Mouse (Mus musculus) thymus, postnatal 10 days (tissue): Measurements from ENCODE around the gene Tmem258.
A peak's percentile ranks its signal among the peaks of the same experiment; 100 is the strongest.

Experiments
- DNase-seq, 2 experiments: peaks; one replicate each; pipeline ENCODE4 v3.0.0; 2021; ENCODE audit warnings: low spot score in 2 of 2

The Tmem258 gene

GRCm38 (mm10) chr19:10222656-10223055 is 18.8 kb downstream of the Tmem258 start:
- no peak for DNase-seq

GRCm38 (mm10) chr19:10223561-10223960 is 19.7 kb downstream of the Tmem258 start:
- DNase-seq: no peak

- no peak for DNase-seq
Observed at GRCm38 (mm10) chr19:10224637-10225453, 21.0 kb downstream of the Tmem258 start.

GRCm38 (mm10) chr19:10225767-10226166 is 22.0 kb downstream of the Tmem258 start:
- DNase-seq: no peak

GRCm38 (mm10) chr19:10231016-10231415 is 27.2 kb downstream of the Tmem258 start:
- DNase-seq: no peak

- no peak for DNase-seq
Observed at GRCm38 (mm10) chr19:10231871-10232270, 28.1 kb downstream of the Tmem258 start.

- DNase-seq: no peak
Observed at GRCm38 (mm10) chr19:10232327-10233017, 28.7 kb downstream of the Tmem258 start.

- DNase-seq: no peak
Observed at GRCm38 (mm10) chr19:10235784-10236565, 32.2 kb downstream of the Tmem258 start.

- no peak for DNase-seq
Observed at GRCm38 (mm10) chr19:10238477-10238876, 34.7 kb downstream of the Tmem258 start.

GRCm38 (mm10) chr19:10239419-10239818 is 35.6 kb downstream of the Tmem258 start:
- no peak for DNase-seq

GRCm38 (mm10) chr19:10239975-10240653 is 36.3 kb downstream of the Tmem258 start:
- no peak for DNase-seq

GRCm38 (mm10) chr19:10240654-10241305 is 37.0 kb downstream of the Tmem258 start, which contains the start of gene Myrf:
Gene Myrf (minus strand): TSS chr19:10240748.
- peak; percentile 15 to 69 for DNase-seq

- DNase-seq: no peak
Observed at GRCm38 (mm10) chr19:10242916-10243315, 39.1 kb downstream of the Tmem258 start.

GRCm38 (mm10) chr19:10244183-10244582 is 40.4 kb downstream of the Tmem258 start:
- peak in 1 of 2 experiments; percentile 49 for DNase-seq

- DNase-seq: no peak
Observed at GRCm38 (mm10) chr19:10247165-10247564, 43.4 kb downstream of the Tmem258 start.

- DNase-seq: no peak
Observed at GRCm38 (mm10) chr19:10248128-10248527, 44.3 kb downstream of the Tmem258 start.
